Mouse (Mus musculus): ENCODE results near the gene Naa35.
"Not testable (repeated sequence)": the region's sequence is repeated elsewhere in the genome, so short reads cannot be mapped to it uniquely, and the experiment has no call there.

Naa35 gene

DNA sequence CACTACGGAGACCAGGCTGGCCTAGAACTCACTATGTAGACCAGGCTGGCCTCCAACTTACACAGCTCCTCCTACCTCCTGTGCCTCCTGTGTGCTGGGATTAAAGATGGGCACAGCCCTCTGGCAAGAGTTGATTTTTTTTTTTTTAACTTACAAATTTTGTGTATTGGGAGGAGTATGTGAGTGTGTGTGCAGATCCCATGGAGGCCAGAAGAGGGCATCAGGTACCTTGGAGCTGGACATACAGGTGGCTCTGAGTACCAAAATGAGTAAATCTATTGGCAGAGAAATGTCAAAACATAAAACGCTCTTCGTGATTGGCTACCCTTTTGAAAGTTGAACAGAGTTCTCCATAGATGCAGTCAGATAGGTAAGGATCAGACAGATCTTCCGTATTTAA, 4.1 kb upstream of the Naa35 start:
- no peak for DNase-seq (ENCODE audit: low spot score in 2 of 2)

DNA sequence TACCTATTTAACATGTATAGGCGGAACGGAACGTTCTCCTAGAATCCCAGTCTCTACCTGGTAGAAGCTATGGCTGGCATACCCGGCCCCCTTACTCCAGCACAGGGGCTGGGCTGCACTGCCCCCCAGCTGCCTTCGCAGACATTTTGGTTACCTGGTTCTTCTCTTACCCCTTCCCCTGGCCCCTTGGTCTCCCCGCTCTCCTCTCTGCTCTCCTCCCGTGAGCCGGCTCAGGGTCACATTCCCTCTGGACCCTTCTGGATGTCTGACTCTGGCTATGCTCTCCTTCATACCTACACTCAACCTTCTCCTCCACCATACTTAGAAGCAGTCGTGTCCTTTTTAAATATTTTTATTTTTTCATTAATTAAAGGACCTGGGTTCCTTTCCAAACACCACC, 578 bp upstream of the Naa35 start:
- peak in 1 of 2 experiments; percentile 36 for DNase-seq (ENCODE audit: low spot score in 2 of 2)

DNA sequence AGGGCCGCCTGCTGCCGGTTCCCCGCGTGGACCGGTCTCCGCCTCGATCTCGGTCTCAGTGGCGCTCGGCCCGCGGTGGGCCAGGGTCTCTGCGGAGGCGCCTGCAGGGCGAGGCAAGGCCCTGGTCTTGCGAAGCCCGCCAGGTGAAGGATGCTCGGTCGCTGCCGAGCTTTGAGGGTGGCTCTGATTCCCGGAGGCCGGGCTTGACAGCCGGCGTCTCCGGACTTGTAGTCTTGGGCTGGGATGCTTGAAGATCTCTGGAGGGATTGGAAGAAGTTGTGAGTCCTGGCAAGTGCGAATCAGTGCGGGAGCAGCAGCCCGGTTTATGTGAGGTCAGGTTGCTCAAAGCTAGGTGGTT, 568 bp downstream of the Naa35 start:
- peak in 1 of 2 experiments; percentile 13 for DNase-seq (ENCODE audit: low spot score in 2 of 2)

DNA sequence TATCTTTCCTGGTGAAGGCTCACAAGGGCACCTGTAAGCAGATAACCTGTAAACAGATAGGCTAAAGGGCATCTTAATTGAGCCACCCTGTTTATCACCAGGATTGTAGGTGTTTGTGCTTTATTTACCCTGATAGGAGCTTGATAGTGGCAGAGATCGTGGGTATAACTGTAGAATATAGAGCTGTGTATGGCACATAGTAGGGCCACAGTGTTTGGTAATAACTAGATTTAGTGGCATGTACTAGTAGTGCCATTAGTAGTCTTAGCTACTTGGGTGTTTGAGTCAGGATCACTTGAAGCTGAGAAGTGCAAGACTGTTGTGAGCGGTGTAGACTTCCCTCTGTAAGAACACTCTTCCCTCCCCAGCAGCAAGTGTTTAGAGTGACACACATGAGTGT, 2.1 kb downstream of the Naa35 start:
- DNase-seq (ENCODE audit: low spot score in 2 of 2), result no peak

DNA sequence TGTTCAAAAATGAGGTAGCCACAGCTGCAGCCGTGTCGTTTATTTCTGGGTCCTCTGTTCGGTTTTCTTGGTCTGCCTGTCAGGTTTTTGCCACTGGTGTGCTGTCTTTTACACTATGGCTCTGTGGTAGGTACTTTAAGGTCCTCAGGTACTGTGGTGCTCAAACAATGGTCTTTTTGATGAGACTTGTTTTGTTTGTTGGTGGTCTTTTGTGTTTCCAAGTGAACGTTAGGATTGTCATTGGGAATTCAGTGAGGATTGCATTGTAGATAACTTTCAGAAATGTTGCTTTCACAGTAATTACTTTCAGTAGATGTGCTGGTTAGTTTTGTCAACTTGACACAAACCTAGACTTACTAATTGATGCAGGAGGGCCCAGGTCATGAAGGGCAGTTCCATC, 4.6 kb downstream of the Naa35 start:
- no peak for DNase-seq (ENCODE audit: low spot score in 2 of 2)

DNA sequence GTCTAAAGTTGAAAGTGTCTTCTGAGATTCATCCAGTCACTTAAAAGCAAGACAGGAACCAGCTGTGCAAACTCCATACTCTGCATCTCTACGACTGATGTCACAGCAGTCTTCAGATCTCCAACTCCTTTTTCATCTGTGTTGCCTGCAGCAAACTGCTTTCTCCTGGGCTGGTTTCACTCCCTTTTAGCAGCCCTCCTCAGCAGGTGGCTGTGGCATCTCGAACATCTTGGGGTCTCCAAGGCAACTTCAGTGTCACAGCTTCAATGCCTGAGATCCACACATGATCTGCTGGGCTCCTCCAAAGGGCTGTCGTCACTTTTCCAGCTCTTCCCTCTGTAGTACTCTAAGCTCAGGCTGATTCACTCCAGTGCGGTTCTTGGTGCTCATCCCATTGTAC, 5.6 kb downstream of the Naa35 start:
- no peak for DNase-seq (ENCODE audit: low spot score in 2 of 2)

DNA sequence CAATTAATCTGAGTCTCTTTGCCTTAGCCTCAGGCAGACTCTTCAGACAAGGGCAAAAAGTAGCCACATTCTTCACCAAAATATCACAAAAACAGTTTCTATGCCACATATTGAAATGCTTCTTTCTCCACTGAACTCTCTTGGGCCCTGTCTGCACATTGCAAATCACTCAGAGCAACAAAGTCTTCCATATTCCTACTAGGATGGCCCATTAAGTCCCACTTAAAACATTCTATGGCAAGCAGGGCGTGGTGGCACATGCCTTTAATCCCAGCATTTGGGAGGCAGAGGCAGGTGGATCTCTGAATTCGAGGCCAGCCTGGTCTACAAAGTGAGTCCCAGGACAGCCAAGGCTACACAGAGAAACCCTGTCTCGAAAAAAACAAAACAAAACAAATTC, 7.0 kb downstream of the Naa35 start:
- not testable (repeated sequence) for DNase-seq (ENCODE audit: low spot score in 2 of 2)

DNA sequence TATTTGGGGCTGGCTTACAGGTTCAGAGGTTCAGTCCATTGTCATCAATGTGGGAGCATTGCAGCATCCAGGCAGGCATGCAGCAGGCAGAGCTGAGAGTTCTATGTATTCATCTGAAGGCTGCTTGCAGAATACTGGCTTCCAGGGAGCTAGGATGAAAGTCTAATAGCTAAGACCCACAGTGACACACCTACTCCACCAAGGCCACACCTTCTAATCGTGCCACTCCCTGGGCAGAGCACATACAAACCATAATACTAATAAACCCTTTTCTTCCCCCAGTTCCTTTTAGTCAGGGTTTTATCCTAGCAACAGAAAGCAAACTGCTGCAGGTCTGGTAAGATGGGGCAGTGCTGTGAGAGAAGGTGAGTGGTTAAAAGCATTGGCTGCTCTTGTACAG, 7.6 kb downstream of the Naa35 start:
- no peak for DNase-seq (ENCODE audit: low spot score in 2 of 2)

DNA sequence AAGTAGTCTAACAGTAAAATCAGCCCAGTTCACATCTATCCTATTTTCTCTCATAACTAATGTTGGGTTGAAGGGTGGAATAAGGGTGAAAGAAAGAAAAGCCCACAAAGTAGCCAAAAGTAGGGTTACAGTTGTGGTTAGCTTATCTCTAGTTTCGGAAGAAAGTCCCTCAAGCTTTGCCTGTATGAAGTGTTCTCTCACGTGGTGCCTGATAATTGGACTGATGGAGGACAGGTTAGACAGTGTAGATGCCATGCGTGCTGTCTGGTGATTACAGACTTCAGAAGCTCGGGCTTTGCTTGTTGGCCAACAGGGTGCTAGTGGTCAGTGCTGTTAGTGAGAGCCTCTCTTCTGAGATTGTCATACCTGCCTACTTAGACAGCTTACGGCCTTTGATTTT, 18.0 kb downstream of the Naa35 start:
- DNase-seq (ENCODE audit: low spot score in 2 of 2), result no peak

DNA sequence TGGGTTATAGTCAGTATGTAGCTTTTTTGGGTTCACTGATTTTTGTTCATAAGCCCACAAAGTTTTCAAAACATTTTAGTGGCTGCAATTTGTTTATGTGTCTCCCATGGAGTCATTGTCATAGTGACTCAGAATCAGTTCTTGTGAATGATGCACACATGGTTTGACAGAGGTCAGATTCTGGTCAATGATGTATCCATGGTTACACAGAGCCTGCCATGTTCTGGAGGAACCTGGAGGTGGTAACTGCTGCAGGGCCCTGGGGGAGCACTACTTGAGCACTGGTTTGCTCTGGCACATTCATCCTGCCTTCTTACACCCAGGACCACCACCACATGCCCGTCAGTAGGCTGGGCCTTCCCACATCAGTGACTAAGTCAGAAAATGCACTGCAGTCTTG, 19.5 kb downstream of the Naa35 start:
- DNase-seq (ENCODE audit: low spot score in 2 of 2), result no peak

DNA sequence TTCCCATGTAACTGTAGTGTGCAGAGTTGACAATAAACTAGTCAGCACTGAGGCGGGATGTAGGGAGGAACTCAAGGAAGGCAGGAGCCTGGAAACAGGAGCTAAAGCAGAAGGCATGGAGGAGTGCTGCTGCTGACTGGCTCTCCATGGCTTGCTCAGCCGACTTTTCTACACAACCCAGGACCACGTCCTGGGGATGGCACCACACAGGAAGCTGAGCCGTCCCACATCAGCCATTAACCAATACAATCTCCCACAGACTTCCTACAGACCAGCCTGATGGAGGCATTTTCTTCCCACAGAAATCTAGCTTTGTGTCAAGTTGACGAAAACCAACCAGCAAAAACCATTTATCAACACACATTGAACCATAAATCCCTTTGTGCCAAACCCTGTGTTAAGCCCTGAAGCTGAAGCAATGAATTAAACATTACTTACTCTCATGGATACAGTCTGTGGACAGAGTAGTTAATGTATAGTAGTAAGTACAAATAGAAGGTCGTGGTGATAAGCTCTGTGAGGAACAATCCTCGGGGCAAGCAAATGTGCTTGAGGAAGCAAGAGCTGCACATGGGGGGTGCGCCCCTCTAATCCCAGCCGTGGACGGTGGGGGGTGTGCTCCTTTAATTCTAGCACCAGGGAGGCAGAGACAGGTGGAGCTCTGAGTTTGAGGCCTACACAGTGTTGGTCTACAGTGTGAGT, 20.3 kb downstream of the Naa35 start:
- no peak for DNase-seq (ENCODE audit: low spot score in 2 of 2)

DNA sequence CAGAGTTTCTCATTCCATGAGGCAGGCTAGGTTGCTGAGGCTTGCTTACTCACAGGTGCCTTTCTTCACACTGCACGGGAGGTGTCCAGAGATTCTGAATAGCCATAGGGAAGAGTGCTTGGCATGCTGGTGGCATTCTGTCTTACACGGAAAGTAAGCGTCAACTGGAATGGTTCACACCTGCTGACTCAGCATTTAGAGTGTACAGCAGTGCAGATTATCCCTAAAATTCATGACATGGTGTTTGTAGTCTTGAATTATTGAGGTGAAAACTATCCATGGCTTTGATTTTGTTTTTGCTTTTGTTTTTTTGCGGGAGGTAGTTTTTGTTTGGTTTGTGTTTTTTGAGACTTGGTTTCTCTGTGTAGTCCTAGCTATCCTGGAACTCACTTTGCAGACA, 24.8 kb downstream of the Naa35 start:
- DNase-seq (ENCODE audit: low spot score in 2 of 2), result no peak

DNA sequence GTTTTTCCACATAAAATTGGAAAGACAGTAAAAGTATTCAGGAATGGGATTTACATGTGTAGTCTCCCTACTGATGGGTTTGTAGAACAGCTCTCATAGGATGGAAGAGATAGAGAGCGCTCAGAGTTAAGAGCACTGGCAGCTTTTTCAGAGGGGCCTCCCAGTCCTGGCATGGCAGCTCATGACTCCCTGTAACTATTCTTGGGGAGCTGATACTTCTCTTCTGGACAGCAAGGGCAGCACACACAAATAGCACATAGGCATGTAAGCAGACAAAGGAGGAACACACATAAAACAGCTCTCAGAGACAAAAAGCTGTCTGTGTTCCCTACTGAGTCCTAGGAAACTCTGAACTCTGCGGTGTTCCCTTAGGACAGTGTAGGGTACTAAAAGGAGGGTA, 25.4 kb downstream of the Naa35 start:
- DNase-seq (ENCODE audit: low spot score in 2 of 2), result no peak

DNA sequence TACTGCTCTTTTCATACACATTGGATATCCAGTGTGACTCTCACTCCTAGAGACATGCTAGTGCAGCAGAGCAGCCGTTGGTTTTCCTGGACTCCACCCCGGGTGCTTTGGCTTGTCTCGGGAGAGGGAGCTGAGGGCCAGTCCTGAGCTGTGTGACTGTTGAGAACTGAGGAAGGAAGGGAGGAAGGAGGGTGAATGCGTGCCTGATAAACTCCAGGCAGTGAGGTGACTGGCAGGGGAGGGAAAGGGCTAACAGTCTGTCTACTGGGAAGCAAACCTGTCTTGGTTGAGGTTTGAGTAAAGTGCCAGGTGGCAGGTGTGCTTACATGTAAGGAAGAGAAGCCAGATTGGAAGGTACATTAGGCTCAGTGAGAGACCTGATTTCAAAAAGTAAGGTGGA, 28.8 kb downstream of the Naa35 start:
- no peak for DNase-seq (ENCODE audit: low spot score in 2 of 2)

DNA sequence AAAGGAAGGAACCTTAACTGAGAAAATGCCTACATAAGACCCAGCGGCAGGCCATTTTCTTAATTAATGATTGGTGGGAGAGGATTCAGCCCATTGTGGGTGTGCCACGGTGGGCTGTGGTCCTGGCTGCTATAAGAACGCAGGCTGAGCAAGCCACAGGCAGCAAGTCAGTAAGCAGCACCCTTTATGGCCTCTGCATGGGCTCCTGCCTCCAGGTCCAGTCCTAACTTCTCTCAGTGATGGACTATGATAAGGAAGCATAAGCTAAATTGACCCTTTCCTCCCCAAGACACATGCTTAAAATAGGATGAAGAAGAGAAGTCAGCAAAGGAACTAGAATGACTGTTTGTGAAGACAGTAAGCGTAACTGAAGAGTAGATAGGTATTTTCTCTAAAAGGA, 30.1 kb downstream of the Naa35 start:
- no peak for DNase-seq (ENCODE audit: low spot score in 2 of 2)

DNA sequence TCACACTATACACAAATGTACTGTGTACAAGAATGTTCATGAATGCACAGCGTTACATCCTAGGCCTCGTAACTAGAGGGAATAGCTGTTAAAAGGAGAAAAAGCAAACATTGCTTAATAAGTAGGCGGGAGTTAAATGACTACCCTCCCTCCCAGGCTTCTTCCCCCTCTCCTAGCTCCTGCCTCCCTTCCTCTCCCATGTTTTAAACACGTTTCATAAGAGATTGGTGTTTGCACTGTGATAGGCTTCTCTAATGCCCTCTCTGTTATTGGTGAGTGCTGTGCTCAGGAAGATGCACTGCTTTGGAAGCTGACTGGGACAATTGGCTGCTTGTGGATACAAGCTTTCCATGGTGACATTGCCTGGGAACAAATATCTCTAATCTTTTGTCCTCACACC, 30.5 kb downstream of the Naa35 start:
- DNase-seq (ENCODE audit: low spot score in 2 of 2), result no peak

DNA sequence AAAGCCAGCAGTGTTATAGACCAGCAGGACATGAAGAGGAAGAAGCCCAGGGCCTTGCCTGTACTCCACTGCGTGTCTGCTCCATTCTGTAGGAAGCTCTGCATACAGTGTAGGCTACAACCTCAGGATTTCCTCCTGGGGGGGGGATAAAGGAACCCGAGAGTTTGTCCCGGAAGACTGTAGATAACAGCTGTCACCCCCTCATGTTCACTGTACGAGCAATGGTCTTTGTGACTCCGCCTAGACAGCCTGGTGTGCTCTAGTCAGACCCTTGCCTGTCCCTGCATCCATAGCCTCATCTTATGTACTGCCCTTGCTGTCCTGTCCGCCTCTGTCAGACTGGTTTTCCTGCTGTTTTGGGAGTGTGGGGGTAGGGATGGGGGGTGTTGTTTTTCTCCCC, 33.4 kb downstream of the Naa35 start:
- DNase-seq (ENCODE audit: low spot score in 2 of 2), result no peak

DNA sequence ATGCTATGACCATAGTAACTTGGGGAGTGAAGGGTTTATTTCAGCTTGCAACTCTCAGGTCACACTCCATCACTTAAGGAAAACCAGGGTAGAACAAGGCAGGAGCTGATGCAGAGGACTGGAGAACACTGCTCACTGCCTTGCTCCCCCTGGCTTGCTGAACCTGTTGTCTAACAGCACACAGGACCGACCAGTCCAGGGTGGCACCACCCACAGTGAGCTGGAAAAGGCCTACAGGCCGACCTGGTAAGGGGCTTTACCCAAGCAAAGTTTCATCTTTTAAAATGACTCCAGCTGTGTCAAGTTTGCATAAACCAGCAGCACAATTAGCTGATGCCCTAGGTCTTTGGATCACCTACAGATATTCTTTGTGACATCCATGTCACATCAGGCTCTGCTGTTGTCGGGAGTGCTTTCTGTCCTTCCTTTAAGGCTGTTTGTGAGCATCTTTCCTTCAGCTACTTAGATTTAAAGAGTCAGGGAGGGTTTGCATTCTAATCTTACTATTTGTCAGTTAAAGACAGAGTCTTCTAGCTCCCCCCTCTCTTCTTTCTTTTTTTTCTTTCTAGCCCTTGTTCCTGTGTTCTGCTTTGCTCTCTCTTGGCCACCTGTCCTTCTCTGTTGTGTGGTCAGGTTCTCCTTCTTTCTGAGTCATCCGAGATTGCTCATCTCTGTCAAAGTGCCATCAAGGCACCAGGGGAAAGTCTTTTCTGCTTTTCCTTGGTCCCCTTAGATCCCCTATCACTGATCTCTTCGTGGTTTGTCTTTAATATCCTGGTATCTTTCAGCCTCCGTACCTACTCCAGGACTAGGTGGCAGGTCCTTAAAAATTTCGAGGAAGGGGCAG, 36.8 kb downstream of the Naa35 start:
- no peak for DNase-seq (ENCODE audit: low spot score in 2 of 2)

DNA sequence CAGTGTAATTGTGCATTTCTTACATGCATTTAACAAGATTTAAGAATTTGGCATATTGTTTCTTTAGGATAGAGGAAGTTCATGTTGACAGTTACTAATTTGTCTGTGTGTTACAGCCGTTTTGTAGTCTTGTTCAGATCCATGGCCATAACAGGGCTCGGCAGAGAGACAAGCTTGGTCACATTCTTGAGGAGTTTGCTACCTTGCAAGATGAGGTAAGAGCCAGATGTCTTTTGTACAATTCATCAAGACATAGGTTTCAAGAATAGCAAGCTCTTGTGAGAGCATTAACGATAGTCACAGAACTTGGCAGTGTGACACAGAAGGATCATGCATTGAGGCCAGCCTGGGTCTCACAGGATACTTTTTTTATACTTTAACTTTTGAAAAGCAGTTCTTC, 39.3 kb downstream of the Naa35 start:
- DNase-seq (ENCODE audit: low spot score in 2 of 2), result no peak

DNA sequence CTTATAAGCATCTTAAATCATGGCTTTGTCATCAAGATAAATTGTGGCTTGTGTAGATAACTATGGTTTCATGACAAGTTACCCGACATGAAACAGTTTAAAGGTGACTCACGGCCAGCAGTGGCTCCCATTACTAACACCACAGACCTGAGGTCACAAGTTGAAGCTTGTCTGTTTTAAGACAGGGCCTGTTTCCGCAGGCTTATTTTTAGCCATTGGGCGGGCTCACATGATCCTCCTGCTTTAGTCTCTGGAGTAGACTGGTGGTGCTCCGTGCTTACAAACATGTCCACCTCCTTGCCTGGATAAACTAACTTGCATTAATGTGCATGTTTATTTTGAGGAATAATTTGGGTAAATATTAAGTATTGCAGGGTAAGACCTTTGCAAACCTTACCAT, 39.8 kb downstream of the Naa35 start:
- DNase-seq (ENCODE audit: low spot score in 2 of 2), result peak in 1 of 2 experiments; percentile 32

DNA sequence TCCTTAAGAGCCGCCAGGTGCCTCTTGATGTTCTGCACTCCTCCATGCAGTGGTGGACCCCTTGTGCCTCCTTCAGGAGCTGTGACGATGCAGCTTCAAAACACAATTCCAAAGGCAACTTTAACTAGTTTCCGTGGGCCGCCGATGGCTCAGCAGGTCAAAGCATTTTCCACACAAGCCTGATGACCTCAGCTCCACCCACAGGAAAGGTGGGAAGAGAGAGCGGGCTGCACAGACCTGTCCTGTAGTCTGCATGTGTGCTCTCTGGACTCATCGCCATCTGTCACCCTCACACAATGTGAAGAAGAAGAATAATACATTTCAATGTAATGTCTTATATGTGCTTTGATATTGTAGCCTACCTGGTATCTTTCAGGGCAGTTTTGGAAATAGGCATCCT, 41.7 kb downstream of the Naa35 start:
- DNase-seq (ENCODE audit: low spot score in 2 of 2), result no peak

DNA sequence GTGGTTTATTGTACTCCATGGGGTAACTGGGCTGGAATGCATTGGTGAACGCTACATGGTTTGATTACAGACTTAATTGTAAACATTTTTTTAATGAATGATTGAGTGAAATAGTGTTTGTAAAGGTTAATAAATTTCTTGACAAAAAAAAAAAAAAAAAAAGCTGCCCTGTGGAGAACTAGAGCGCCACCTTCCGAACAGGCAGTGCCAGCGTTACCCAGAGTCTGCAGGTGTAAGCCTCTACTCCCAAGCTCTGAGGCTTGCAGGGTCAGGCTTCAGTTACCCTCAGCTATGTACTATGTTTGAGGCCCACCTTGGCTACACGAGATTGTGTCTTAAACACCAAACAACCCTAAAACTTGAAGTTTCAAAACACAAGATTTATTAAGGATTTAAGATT, 49.6 kb downstream of the Naa35 start:
- no peak for DNase-seq (ENCODE audit: low spot score in 2 of 2)

DNA sequence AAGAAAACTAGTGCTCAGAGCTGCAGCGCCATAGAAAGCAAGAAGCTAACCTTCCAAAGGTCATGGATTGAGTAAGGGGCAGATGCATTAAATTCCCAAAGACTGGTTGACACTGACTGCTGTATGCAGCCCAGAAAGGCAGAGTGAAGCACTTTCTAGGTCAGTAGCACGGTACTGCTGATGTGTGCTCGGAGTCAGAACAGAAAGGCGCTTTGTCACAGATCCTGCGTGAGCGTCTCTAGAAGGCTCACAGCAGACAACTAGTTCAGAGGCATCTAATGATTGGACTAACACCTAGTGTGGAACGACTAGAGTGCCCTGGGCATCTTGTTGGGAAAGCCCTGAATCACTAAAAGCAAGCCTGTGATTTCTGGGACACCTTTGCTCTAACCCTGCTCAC, 52.7 kb downstream of the Naa35 start:
- DNase-seq (ENCODE audit: low spot score in 2 of 2), result no peak
